Mouse (Mus musculus): ENCODE data around the gene Gtf2i. TPM values are rescaled to one million over a fixed set of nuclear protein-coding genes. Genes with fewer than 3 reads are reported as not detected.
A peak's percentile ranks its signal among the peaks of the same experiment; 100 is the strongest.

Gtf2i gene
- total RNA-seq, 2 experiments from 2014 or later = 119 to 134 TPM

- intact Hi-C loops (cut with DNase I; ENCODE audit: low total_unique reads) = no loop called here
- no peak for DNase-seq
These were observed 11.5 kb upstream of the Gtf2i start for GRCm38 (mm10) chr5:134325856-134326566.

DNA sequence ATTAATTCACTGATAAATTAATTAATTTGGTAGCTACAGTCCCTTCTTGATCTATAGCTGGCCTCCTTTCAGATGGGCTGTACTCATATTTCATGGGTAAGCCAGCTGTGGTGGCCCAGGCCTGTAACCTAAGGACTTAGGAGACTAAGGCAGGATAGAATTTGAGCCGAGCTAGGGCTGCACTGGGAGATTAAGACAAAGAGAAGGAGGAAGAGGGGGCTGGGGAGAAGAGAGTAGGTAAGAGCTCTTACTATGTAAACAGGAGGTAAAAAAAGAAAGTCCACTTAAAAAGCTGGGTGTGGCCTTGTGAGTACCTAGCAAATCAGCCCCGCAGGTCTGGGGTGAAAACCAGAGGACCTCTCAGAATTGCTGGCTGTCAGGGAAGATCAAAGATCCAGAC is 9.3 kb upstream of the Gtf2i start:
- no peak for DNase-seq
- intact Hi-C loops (cut with DNase I; ENCODE audit: low total_unique reads) = no loop called here

DNA sequence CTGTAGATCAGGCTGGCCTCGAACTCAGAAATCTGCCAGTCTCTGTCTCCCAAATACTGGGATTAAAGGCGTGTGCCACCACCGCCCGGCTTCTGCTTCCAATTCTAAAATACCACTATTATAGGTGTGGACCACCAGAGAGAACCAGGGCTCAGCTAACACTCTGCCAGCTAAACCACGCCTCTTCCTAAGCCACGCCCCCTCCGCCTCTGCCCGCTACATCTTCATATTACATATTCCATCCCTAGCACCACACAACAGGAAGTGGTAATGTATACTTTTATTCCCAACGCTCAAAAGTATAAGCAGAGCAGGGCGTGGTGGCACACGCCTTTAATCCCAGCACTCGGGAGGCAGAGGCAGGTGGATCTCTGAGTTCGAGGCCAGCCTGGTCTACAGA is 8.8 kb upstream of the Gtf2i start:
- no peak for DNase-seq
- intact Hi-C loops (cut with DNase I; ENCODE audit: low total_unique reads) = no loop called here

DNA sequence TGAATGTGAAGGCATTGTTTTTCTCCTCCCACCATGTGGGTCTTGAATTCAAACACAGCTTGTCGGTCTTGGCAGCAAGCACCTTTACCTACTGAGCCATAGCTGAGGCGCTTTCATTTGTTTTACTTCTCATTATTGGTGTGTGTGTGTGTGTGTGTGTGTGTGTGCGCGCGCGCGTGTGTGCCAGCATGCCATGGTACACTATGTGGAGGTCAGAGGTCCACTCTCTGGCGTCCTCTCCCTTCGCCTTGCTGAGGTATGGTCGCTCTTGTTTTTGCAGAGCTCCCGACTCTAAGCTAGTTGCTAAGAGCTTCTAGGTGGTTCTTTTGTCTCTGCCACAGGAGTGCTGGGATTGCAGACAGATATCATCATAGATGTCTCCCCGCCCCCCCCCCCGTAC is 7.8 kb upstream of the Gtf2i start:
- no peak for DNase-seq
- intact Hi-C loops (cut with DNase I; ENCODE audit: low total_unique reads) = no loop called here

GRCm38 (mm10) chr5:134321699-134322098 is 7.1 kb upstream of the Gtf2i start:
- DNase-seq = no peak
- intact Hi-C loops (cut with DNase I; ENCODE audit: low total_unique reads) = no loop called here

- intact Hi-C loops (cut with DNase I; ENCODE audit: low total_unique reads) = no loop called here
- DNase-seq = no peak
These were observed 4.3 kb upstream of the Gtf2i start for GRCm38 (mm10) chr5:134318903-134319302.

DNA sequence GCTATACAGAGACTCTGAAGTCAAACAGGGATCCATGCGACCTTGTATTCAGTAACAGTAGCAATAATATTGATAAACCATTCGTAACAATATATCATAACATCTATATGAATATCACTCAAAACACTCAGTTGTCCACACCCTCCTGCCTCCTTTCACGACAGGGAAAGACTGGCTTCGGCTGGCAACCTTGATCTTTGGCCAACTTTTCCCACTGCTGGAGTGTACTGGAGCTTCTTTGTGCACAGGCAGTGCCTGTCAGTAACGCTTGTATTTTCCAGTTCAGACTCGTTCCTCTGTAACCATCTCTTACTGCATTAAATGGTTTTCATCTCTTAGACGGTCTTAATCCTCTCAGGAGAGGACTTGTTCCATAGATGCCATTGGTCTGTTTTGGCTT is 2.2 kb upstream of the Gtf2i start:
- no peak for DNase-seq
- intact Hi-C loops (cut with DNase I; ENCODE audit: low total_unique reads) = no loop called here

DNA sequence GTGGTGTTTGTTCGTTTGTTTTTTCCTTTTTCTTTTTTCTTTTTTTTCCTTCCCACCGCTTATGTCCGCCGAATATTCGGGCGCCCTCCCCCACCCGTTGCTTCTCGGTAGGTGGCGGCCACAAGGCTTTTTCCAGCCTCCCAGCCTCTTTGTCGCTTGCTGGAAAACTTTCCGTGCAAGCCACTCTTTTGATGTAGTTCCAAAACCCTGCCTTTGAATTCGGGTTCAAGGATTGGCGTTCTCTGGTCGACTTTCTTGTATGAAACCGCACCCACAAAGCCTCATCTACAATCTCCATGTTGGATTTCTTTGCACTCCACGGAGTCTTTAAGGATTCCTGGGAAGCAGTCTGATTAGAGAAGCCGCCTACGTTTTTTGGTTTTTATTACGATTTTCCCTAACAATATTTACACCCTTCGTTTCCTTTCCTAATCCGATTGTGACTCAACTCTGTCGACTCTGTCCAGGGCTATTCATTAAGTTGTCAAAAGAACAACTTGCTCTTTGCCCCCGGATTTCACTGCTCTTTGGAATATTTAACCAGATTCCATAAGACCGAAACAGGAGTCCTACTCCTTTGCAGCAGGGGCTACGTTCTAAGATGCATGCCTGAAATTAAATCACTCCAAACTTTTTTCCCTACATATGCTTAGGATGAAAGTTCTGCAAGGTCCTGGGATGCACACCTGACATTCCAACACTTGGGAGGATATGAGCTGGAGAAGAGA is 1.2 kb upstream of the Gtf2i start:
- DNase-seq = peak; percentile 71
- intact Hi-C loops (cut with DNase I; ENCODE audit: low total_unique reads) = no loop called here

DNA sequence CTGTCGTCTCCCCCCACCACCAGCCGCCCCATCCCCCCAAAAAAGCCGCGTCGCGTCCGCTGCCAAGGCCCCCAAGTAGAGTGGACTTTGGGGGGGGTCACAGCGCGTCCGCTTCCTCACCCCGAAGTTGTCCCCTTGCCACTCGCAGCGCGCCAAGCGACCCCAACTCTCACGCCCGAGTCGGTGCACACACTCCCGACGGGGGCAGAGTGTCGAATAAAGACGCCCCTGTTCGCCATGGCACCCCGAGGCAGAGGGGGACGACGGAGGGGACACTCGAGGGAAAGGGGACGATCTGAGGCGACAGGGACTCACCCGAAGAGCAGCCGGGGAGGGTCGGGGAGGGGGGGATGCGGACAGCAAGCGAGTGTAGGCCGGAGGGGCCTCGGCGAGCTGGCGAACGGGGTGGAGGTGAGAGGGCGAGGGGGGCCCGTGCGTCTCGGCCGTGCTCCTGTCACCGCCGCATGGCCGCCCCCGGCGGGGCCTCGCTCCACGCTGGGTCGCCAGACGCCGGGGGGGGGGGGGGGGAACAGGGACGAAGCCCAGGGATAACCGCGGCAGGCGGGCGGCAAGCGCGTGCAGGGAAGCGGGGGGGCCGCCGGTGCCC is 389 bp downstream of the Gtf2i start:
- peak; percentile 63 for DNase-seq
- intact Hi-C loops (cut with DNase I; ENCODE audit: low total_unique reads) = no loop called here

GRCm38 (mm10) chr5:134313451-134314067 is 1.0 kb downstream of the Gtf2i start:
- intact Hi-C loops (cut with DNase I; ENCODE audit: low total_unique reads) = no loop called here
- peak; percentile 97 for DNase-seq

GRCm38 (mm10) chr5:134312691-134313450 is 1.7 kb downstream of the Gtf2i start:
- no peak for DNase-seq
- intact Hi-C loops (cut with DNase I; ENCODE audit: low total_unique reads) = no loop called here

- intact Hi-C loops (cut with DNase I; ENCODE audit: low total_unique reads) = no loop called here
- no peak for DNase-seq
These were observed 2.6 kb downstream of the Gtf2i start for GRCm38 (mm10) chr5:134311894-134312411.

DNA sequence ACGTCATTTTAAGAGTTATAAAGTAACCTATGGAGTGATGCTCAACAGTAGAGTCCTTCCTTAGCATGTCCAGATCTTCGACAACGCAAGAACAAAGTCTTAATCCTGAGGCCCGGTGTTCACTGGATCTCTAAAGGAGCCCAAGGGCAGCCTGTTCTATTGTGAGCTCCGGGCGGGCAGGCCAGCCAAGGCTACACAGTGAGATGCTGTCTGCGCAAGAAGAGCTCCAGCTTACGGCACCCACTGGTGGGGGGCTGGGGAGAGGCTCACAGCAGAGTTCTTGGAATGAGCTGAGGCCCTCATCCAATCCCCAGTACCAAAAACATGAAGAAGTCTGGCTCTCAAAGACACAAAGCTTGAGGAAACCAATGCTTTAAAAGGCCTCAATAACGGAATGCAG is 4.4 kb downstream of the Gtf2i start:
- DNase-seq = no peak
- intact Hi-C loops (cut with DNase I; ENCODE audit: low total_unique reads) = no loop called here

- intact Hi-C loops (cut with DNase I; ENCODE audit: low total_unique reads) = no loop called here
- DNase-seq = no peak
These were observed 5.2 kb downstream of the Gtf2i start for GRCm38 (mm10) chr5:134309345-134309744.

DNA sequence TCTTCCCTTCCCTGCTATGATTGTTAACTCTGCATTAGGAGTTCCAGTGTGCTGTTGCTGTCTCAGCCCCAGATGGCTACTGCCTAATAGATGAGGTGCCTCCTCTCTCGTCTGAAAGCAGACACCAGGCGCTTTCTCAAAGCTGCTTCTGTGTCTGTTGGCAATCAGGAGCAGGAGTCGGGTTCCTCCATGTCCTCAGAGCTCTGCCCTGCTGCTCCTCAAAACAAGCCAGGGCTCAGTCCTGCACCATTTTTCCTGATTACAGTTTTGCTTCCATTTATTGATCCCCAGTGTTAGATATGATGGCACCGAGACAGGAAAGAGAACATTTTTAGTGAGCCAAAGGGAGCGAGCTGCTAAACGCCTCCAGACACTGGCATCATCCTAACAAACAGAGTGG is 9.9 kb downstream of the Gtf2i start:
- DNase-seq = no peak
- intact Hi-C loops (cut with DNase I; ENCODE audit: low total_unique reads) = no loop called here

DNA sequence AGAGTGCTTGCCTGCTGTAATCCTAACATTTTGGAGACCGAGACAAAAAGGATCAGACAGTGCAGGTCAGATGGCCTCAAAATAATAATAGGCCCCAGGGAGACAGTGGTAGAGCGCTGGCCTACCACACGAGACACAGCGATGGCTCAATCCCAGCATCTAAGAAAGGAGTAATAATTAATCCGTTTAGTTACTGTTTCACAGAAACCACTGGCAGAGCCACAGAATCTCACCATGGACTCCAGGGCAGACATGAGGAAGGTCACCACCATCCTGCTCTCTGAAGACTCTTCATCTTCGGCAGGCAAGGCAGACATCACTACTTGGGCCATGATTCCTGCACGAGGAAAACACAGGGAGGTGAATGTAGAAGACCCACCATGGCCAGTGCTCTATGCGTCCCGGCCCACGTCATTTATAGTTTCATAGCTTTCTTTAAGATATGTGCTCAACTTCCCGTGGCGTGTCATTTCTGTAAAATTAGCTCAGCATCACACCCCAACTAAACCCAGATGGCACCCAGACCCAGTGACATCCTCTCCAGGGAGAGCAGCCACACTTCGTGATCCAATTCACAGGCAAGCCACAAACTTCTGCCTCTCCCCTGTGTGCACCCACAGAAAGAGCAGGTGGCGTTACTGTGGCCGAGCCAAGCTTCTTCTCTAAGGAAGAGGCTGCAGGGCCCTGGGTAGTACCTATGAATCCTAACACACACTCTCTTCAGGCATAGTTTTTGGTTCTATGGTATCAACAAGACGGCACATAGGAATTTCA is 19.1 kb downstream of the Gtf2i start:
- intact Hi-C loops (cut with DNase I; ENCODE audit: low total_unique reads) = no loop called here
- DNase-seq = no peak

- intact Hi-C loops (cut with DNase I; ENCODE audit: low total_unique reads) = no loop called here
- DNase-seq = no peak
These were observed 20.0 kb downstream of the Gtf2i start for GRCm38 (mm10) chr5:134294606-134295005.

GRCm38 (mm10) chr5:134291096-134291495 is 23.5 kb downstream of the Gtf2i start:
- DNase-seq = peak; percentile 18
- intact Hi-C loops (cut with DNase I; ENCODE audit: low total_unique reads) = no loop called here
